Mouse (Mus musculus) fat pad, adult 2 months (tissue): ENCODE results near the gene Cfap77.

Experiments
- DNase-seq: peaks from one replicate; pipeline ENCODE4 v3.0.0-alpha.2; 2011; ENCODE audit warnings: low read depth, low spot score; ENCODE audit errors: extremely low read depth

The Cfap77 gene

GRCm38 (mm10) chr2:28998246-28998645, 56.6 kb downstream of the Cfap77 start:
- DNase-seq, result no peak

DNA sequence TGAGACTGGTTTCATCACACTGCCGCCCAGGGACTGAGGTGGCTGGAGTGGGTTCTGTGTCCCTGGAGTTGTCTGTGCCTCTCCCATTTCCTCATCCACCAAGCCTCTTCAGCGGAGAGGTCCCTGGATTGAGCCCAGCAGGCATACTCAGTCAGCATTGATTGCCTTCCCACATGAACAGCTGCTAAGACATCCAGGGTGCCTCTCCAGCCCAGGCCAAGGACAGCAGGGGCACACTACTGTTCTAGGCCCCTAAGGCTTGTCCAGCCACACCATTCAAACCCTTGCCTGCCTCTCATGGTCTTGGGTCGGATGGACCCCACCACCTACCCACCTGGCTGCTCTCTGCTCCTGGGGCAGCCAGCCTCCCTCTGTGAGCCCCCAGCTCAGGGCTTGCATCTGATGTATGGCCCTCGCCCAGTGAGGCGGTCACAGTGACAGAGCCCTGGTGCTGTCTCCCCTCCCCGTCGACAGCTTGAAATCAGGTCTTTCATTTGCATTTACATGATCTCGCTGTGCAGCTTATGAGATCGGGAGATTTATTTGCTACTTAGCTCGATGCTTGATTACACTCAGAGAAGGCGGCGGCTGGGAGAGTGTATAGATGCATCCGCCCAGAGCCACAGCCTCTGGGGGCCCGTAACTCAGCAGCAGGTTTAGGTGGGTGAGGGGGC, 57.6 kb downstream of the Cfap77 start:
- no peak for DNase-seq

GRCm38 (mm10) chr2:28995436-28995835, 59.4 kb downstream of the Cfap77 start:
- DNase-seq, result no peak

GRCm38 (mm10) chr2:28994014-28994413, 60.9 kb downstream of the Cfap77 start:
- DNase-seq, result no peak

- no peak for DNase-seq
Measured at GRCm38 (mm10) chr2:28988781-28989180, 66.1 kb downstream of the Cfap77 start.

DNA sequence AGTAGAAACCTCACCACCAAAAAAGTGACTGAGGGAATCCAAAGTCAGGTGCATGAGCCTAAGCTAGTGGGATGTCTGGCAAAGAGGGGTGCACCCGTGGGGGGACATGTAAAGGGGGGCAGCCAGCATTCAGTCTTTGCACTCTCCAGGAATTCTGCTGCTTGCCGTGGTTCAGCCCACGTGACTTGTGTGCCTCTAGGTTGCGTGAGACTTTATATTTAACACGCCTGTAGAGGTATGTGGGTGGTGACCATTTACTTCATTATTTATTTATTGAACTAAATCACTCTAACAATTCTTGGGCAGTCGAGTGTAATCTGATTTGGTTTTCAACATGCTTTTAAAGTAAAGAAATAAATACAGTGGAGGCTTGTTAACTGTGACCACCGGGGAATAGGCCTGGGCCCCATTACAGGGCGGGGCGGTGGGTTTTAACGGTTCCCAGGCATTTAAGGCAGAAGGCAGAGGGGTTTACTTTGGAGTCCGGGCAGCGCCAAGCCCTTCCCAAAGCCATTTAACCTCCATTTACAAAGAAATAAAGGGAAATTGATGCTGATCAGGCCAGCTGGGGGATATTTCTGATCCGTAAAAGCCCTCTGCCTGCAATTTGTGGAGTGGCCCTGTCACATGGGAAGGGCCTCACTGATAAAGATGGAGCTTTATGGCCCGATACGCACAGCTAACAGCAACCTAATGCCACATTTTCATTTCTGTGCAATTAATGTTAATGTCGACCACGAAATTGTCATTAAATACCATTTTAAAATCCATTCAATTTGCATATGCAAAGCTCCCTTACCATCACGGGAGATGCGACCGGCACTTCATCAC, 74.6 kb downstream of the Cfap77 start:
- DNase-seq, result no peak

DNA sequence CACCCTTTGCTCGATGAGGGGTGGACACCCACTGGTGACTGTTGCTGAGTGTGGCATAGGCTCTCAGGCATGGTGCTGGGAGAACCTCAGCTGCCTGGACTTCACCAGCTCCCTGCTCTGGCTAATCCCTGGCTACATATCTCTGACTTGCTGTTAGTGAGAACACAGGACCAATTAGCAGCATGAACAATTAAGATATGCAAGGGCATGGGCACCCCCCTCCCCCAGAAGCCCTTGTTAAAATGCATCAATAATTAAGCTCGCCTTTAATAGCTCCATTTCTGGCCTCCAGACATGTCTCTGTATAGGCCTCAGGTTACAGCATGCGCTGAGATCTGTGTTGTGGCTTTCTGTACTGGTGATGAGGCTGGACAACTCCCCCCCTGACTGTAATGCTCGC, 76.4 kb downstream of the Cfap77 start:
- DNase-seq, result no peak

- no peak for DNase-seq
Measured at GRCm38 (mm10) chr2:28976635-28977034, 78.2 kb downstream of the Cfap77 start.

GRCm38 (mm10) chr2:28975604-28976003, 79.3 kb downstream of the Cfap77 start:
- no peak for DNase-seq

- no peak for DNase-seq
Measured at GRCm38 (mm10) chr2:28974520-28974919, 80.3 kb downstream of the Cfap77 start.

GRCm38 (mm10) chr2:28973832-28974450, 80.9 kb downstream of the Cfap77 start:
- DNase-seq, result no peak

DNA sequence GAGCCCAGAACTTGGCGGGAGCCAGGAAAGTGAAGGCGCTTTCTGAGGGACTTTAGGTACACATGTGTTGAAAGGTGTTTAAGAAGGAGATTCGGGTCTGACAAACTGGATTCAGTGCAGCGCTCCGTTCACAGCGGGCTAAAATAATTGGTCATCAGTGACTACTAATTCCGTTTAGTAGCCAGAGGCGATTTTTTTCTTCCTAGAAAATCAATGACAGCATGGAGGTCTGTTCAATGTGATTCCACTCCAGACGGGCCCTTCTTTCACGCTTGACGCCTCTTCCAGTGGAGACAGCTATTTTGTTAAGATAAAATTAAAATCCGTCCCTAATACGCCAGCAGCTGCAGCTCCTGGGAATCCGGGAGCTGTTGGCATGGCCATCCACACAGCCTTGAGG, 84.4 kb downstream of the Cfap77 start:
- no peak for DNase-seq

DNA sequence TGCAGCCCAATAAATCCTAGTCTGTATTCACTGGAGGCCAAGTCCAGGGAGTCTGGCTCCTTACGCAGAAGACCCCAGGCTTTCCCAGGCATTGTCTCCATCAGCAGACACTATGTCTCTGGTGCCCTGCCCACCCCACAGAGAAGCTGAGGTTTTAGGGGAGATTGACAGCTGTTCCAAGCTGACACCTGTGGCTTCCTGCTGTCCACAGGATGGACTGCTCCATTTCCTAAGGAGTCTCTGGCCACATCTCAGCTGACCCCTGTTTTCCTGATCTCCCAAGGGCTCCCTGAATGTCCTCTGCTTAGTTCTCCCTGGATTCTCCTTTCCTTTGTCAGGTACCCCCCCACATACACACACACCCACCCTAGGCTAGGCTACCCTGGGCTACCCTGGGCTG, 86.6 kb downstream of the Cfap77 start:
- DNase-seq, result no peak

- DNase-seq, result no peak
Measured at GRCm38 (mm10) chr2:28966151-28966795, 88.6 kb downstream of the Cfap77 start.

DNA sequence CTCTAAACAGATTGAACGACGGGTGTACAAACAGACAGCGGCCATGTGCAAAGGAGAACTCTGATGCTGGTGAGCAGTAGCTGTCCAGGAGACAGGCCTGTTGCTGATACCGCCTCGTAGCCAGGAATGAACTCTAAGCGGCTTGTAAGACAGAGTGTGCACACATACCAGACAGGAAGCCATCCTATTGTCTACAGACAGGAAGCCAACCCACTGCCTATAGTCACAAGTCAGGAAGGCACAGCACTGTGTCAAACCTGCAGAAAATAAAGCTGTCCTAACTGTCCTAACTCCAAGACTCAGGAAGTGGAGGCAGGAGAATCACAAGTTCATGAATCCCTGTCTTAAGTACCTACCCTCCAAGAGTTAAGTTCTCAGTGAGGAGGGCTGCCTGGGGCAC, 91.3 kb downstream of the Cfap77 start:
- no peak for DNase-seq

DNA sequence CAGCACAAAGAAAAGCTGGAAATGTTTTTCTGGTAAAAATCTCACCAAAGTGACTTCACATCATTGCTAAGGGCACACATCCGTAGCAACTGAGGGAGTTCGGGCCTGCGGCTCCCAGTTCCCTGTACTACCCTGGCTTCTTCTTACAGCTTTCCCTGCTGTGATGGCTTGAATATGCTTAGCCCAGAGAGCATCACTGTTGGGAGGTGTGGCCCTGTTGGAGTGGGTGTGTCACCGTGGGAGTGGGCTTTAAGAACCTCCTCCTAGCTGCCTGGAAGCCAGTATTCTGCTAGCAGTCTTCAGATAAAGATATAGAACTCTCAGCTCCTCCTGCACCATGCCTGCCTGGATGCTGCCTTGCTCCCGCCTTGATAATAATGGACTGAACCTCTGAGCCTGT, 93.2 kb downstream of the Cfap77 start:
- no peak for DNase-seq

- no peak for DNase-seq
Measured at GRCm38 (mm10) chr2:28961024-28961585, 93.8 kb downstream of the Cfap77 start.

GRCm38 (mm10) chr2:28956874-28957273, 98.0 kb downstream of the Cfap77 start:
- DNase-seq, result no peak

- no peak for DNase-seq
Measured at GRCm38 (mm10) chr2:28954595-28954994, 100.3 kb downstream of the Cfap77 start.

GRCm38 (mm10) chr2:28952981-28953380, 101.9 kb downstream of the Cfap77 start:
- no peak for DNase-seq

DNA sequence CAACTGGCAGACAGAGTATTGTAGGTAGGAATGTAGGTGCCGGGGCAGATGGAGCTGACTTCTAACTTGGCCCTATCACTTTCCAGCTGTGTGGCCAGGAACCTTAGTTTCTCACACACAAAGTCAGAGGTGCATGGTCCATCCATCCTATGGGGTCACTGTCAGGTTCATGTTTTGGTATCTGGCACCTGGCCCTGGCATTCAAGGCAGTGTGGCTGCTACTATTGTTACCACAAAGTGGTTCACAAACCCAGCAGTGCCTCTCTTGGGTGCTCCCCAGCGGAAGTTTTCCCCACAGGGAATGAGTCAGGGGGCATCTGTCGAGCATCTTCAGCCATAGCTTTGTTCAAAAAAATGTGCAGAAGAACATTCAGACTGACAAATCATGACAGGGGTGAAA, 108.6 kb downstream of the Cfap77 start:
- no peak for DNase-seq
